Mouse (Mus musculus) stomach, postnatal 0 days (tissue): ENCODE results near the gene Fam167b. TPM values are rescaled to one million over a fixed set of nuclear protein-coding genes. Genes with fewer than 3 reads are reported as not detected.
"Not testable (repeated sequence)": the region's sequence is repeated elsewhere in the genome, so short reads cannot be mapped to it uniquely, and the experiment has no call there.

Experiments
- ATAC-seq: fragments of 200-750 bp; cut with Nextera tagmentation; 2 replicates; pipeline ENCODE4 v1.8.0; 2017; ENCODE audit not compliant: low FRiP score, low TSS enrichment
- DNase-seq: peaks from one replicate; pipeline ENCODE4 v3.0.0-alpha.2; 2016; ENCODE audit warnings: low spot score
- H3K27ac ChIP-seq: fragments of 300-500 bp; sonication (generic); replicated peaks from 2 replicates; pipeline ENCODE4 v1.5.1; 2014; ENCODE audit warnings: mild to moderate bottlenecking, control low read depth
- H3K27me3 ChIP-seq: fragments of 300-500 bp; sonication (generic); 2 replicates; pipeline ENCODE4 v1.6.1; 2014; ENCODE audit warnings: low read length; ENCODE audit not compliant: control insufficient read depth, insufficient read depth
- H3K36me3 ChIP-seq: fragments of 300-500 bp; sonication (generic); 2 replicates; pipeline ENCODE4 v1.6.1; 2014; ENCODE audit warnings: low read length, mixed read lengths; ENCODE audit not compliant: control insufficient read depth, insufficient read depth
- H3K4me1 ChIP-seq: fragments of 300-500 bp; sonication (generic); replicated peaks from 2 replicates; pipeline ENCODE4 v1.6.1; 2014; ENCODE audit warnings: antibody characterized with exemption; ENCODE audit not compliant: control insufficient read depth, insufficient read depth
- H3K4me2 ChIP-seq: fragments of 300-500 bp; sonication (generic); replicated peaks from 2 replicates; pipeline ENCODE4 v1.6.1; 2014; ENCODE audit warnings: low read depth, mild to moderate bottlenecking, control low read depth, moderate library complexity
- H3K4me3 ChIP-seq: fragments of 300-500 bp; sonication (generic); 2 replicates; pipeline ENCODE4 v1.5.1; 2014; ENCODE audit warnings: low read depth, low read length, control low read depth
- H3K9ac ChIP-seq: fragments of 300-500 bp; sonication (generic); 2 replicates; pipeline ENCODE4 v1.6.1; 2014; ENCODE audit warnings: mild to moderate bottlenecking, low read length, control low read depth, mixed read lengths
- H3K9me3 ChIP-seq: fragments of 300-500 bp; sonication (generic); 2 replicates; pipeline ENCODE4 v1.6.1; 2016; ENCODE audit warnings: low read length; ENCODE audit not compliant: control insufficient read depth
- CTCF ChIP-seq: IDR thresholded peaks from 2 replicates; pipeline ENCODE4 v1.5.1; 2016; ENCODE audit warnings: antibody characterized with exemption, low read depth, mild to moderate bottlenecking, moderate library complexity
- EP300 ChIP-seq: optimal IDR thresholded peaks from 2 replicates; pipeline ENCODE3; 2016; ENCODE audit warnings: antibody characterized with exemption
- WGBS: fragments of 180-500 bp; shearing (Covaris S2); extraction: QIAGEN DNeasy Blood & Tissue Kit; methylation state at CpG from one replicate; pipeline ENCODE4 v1.1.7; 2014; 5-methylcytosine and 5-hydroxymethylcytosine counted together
- polyA plus RNA-seq: library from polyadenylated mRNA; unstranded; fragments of >200 nt; fragmentation: Nextera tagmentation; extraction: Ambion mirVana; gene quantifications from 2 replicates; pipeline ENCODE4 v1.2.1, GENCODE M21; 2015

Gene Fam167b
- polyA plus RNA-seq, 1 experiment from 2014 or later: 1.9 TPM

- Histone ChIP-seq H3K36me3 (no peaks in the 10 kb centered on the region), H3K27ac (0 out of 2 replicates have a peak overlapping the region, but pooled peaks have one; percentile 25), H3K27me3 (no peaks in the 10 kb centered on the region), H3K4me1 (no peaks in the 10 kb centered on the region; the same call in 1 of the 2 replicates), H3K4me2 (peak overlapping the region; percentile 64), H3K4me3 (peak overlapping the region; percentile 39), H3K9me3 (no peaks in the 10 kb centered on the region), H3K9ac (peak overlapping the region; percentile 59)
- TF ChIP-seq CTCF (no peak), EP300 (no peak)
- ATAC-seq: peak; percentile 58
- WGBS: under 1% methylated on average over 24 of the region's 24 CpGs
- no peak for DNase-seq
Observed at GRCm38 (mm10) chr4:129555862-129556531, 22.4 kb downstream of the Fam167b start.

GRCm38 (mm10) chr4:129555421-129555861, 22.9 kb downstream of the Fam167b start:
- 6% methylated on average over 16 of the region's 16 CpGs for WGBS
- peak; percentile 22; the same call in 1 of the 2 replicates for ATAC-seq

GRCm38 (mm10) chr4:129554512-129554911, 23.8 kb downstream of the Fam167b start:
- not testable (repeated sequence) for H3K4me3 ChIP-seq, H3K27me3 ChIP-seq, H3K4me2 ChIP-seq, H3K9me3 ChIP-seq, ATAC-seq, H3K27ac ChIP-seq, DNase-seq, H3K4me1 ChIP-seq, H3K36me3 ChIP-seq, H3K9ac ChIP-seq
- 84% methylated on average over 4 of the region's 6 CpGs for WGBS

More at GRCm38 (mm10) chr4:129555421-129555861, 22.9 kb downstream of the Fam167b start:
- Histone ChIP-seq H3K9me3 (no peaks in the 10 kb centered on the region), H3K4me2 (peak overlapping the region; percentile 64), H3K4me1 (no peaks in the 10 kb centered on the region; the same call in 1 of the 2 replicates), H3K27me3 (no peaks in the 10 kb centered on the region), H3K9ac (peak overlapping the region; percentile 59), H3K36me3 (no peaks in the 10 kb centered on the region), H3K4me3 (peak overlapping the region; percentile 39), H3K27ac (0 out of 2 replicates have a peak overlapping the region, but pooled peaks have one; percentile 25)
- DNase-seq: peak; percentile 76
- TF ChIP-seq EP300 (no peak), CTCF (peak; percentile 78)

- Histone ChIP-seq H3K27ac (no peak overlapping the region), H3K27me3 (no peaks in the 10 kb centered on the region), H3K4me2 (no peak overlapping the region), H3K4me3 (no peak overlapping the region), H3K9ac (no peak overlapping the region), H3K9me3 (no peaks in the 10 kb centered on the region), H3K36me3 (no peaks in the 10 kb centered on the region), H3K4me1 (no peaks in the 10 kb centered on the region)
- TF ChIP-seq CTCF (no peak), EP300 (no peak)
- WGBS: 64% methylated on average over 1 of the region's 1 CpGs
- ATAC-seq: no peak
- DNase-seq: no peak
Observed at GRCm38 (mm10) chr4:129550295-129550694, 28.1 kb downstream of the Fam167b start.

DNA sequence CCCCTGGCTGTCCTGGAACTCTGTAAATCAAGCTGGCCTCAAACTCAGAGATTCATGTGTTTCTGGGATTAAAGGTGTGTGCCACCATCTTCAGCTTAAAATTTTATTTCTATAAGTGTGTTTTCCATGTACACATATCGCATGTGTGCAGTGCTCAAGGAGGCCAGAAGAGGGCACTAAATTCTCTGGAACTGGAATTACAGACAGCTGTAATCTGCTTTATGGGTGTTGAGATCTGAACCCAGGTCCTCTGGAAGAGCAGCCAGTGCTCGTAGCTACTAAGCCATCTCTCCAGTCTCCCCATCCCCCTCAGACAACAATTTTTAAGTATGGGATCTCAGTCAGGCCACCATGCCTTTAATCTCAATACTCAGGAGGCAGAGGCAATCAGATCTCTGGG, 29.0 kb downstream of the Fam167b start:
- Histone ChIP-seq H3K9ac (no peak overlapping the region), H3K4me3 (no peak overlapping the region), H3K36me3 (no peaks in the 10 kb centered on the region), H3K9me3 (no peaks in the 10 kb centered on the region), H3K27me3 (no peaks in the 10 kb centered on the region), H3K4me2 (no peak overlapping the region), H3K4me1 (no peaks in the 10 kb centered on the region), H3K27ac (no peak overlapping the region)
- WGBS: 94% methylated on average over 2 of the region's 2 CpGs
- peak; percentile 41 for DNase-seq
- 0 out of 2 replicates have a peak, but pooled peaks have one; percentile 26 for ATAC-seq
- TF ChIP-seq CTCF: peak; percentile 63
- no peak for TF ChIP-seq EP300

GRCm38 (mm10) chr4:129547631-129548030, 30.7 kb downstream of the Fam167b start:
- H3K9ac ChIP-seq, ATAC-seq, DNase-seq: not testable (repeated sequence)

More at GRCm38 (mm10) chr4:129547631-129548030, 30.7 kb downstream of the Fam167b start:
- WGBS: 82% methylated on average over 4 of the region's 4 CpGs
- H3K27me3 ChIP-seq, H3K36me3 ChIP-seq, H3K4me1 ChIP-seq, H3K27ac ChIP-seq, H3K9me3 ChIP-seq, H3K4me2 ChIP-seq, H3K4me3 ChIP-seq: not testable (repeated sequence)
